Mouse (Mus musculus) cerebellum, adult 8-10 months (tissue): ENCODE measurements around the gene Dnajb12.
A peak's percentile ranks its signal among the peaks of the same experiment; 100 is the strongest.
"Not testable (repeated sequence)": the region's sequence is repeated elsewhere in the genome, so short reads cannot be mapped to it uniquely, and the experiment has no call there.

Experiments
- DNase-seq: peaks from one replicate; pipeline ENCODE4 v3.0.0; 2022

Gene Dnajb12

GRCm38 (mm10) chr10:59873206-59873605, 6.2 kb upstream of the Dnajb12 start:
- no peak for DNase-seq

- DNase-seq, result no peak
Measured at GRCm38 (mm10) chr10:59873613-59874012, 5.7 kb upstream of the Dnajb12 start.

- no peak for DNase-seq
Measured at GRCm38 (mm10) chr10:59875396-59875795, 4.0 kb upstream of the Dnajb12 start.

GRCm38 (mm10) chr10:59876698-59877097, 2.7 kb upstream of the Dnajb12 start:
- DNase-seq, result not testable (repeated sequence)

- no peak for DNase-seq
Measured at GRCm38 (mm10) chr10:59877421-59878117, 1.8 kb upstream of the Dnajb12 start.

GRCm38 (mm10) chr10:59878823-59879222, 533 bp upstream of the Dnajb12 start:
- DNase-seq, result no peak

- no peak for DNase-seq
Measured at GRCm38 (mm10) chr10:59880029-59880386, 652 bp downstream of the Dnajb12 start.

GRCm38 (mm10) chr10:59880837-59881236, 1.5 kb downstream of the Dnajb12 start:
- no peak for DNase-seq

- no peak for DNase-seq
Measured at GRCm38 (mm10) chr10:59884327-59885173, 5.2 kb downstream of the Dnajb12 start.

GRCm38 (mm10) chr10:59885174-59886080, 6.1 kb downstream of the Dnajb12 start:
- DNase-seq, result no peak

GRCm38 (mm10) chr10:59886081-59886466, 6.7 kb downstream of the Dnajb12 start:
- DNase-seq, result no peak

- DNase-seq, result no peak
Measured at GRCm38 (mm10) chr10:59887432-59887831, 8.1 kb downstream of the Dnajb12 start.

GRCm38 (mm10) chr10:59889339-59889738, 10.0 kb downstream of the Dnajb12 start:
- DNase-seq, result no peak

- DNase-seq, result no peak
Measured at GRCm38 (mm10) chr10:59889953-59890751, 10.8 kb downstream of the Dnajb12 start.

GRCm38 (mm10) chr10:59892977-59893376, 13.6 kb downstream of the Dnajb12 start:
- DNase-seq, result peak; percentile 73

GRCm38 (mm10) chr10:59894251-59895160, 15.2 kb downstream of the Dnajb12 start:
- peak; percentile 57 for DNase-seq

GRCm38 (mm10) chr10:59895460-59896186, 16.3 kb downstream of the Dnajb12 start:
- no peak for DNase-seq

- DNase-seq, result no peak
Measured at GRCm38 (mm10) chr10:59896211-59896610, 16.9 kb downstream of the Dnajb12 start.

- no peak for DNase-seq
Measured at GRCm38 (mm10) chr10:59896911-59897331, 17.6 kb downstream of the Dnajb12 start.

GRCm38 (mm10) chr10:59897511-59897910, 18.2 kb downstream of the Dnajb12 start:
- DNase-seq, result no peak
